Mouse (Mus musculus) stomach, postnatal 0 days (tissue): Measurements from ENCODE around the gene Cdhr5.

Experiments
- CTCF ChIP-seq: IDR thresholded peaks from 2 replicates; pipeline ENCODE4 v1.5.1; 2016; ENCODE audit warnings: antibody characterized with exemption, low read depth, mild to moderate bottlenecking, moderate library complexity
- EP300 ChIP-seq: optimal IDR thresholded peaks from 2 replicates; pipeline ENCODE3; 2016; ENCODE audit warnings: antibody characterized with exemption

DNA sequence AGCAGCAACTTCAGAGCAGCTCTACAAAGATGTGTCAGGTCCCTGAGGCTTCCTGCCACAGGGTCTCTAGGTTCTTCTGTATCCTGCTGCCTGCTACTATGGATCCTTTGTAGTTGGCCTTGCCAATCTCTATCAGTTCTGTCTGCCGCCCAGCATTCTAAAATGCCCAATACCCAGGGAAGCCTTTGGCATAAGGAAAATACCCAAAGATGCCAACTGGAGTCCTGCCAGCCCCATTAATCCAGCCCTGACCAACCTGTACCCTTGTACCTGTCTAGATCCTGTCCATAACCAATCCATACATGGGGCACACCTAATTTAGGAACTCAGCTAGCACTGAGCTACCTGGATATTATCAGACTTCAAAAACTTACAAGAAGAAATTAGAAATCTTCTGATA lies 48.1 kb upstream of the Cdhr5 start:
- TF ChIP-seq CTCF (no peak), EP300 (no peak)
